Mouse (Mus musculus) stomach, postnatal 0 days (tissue): ENCODE results near the gene Lrwd1. TPM values are rescaled to one million over a fixed set of nuclear protein-coding genes. Genes with fewer than 3 reads are reported as not detected.
"Not testable (repeated sequence)": the region's sequence is repeated elsewhere in the genome, so short reads cannot be mapped to it uniquely, and the experiment has no call there.

Source experiments
- ATAC-seq: fragments of 200-750 bp; cut with Nextera tagmentation; 2 replicates; pipeline ENCODE4 v1.8.0; 2017; ENCODE audit not compliant: low FRiP score, low TSS enrichment
- DNase-seq: peaks from one replicate; pipeline ENCODE4 v3.0.0-alpha.2; 2016; ENCODE audit warnings: low spot score
- H3K27ac ChIP-seq: fragments of 300-500 bp; sonication (generic); replicated peaks from 2 replicates; pipeline ENCODE4 v1.5.1; 2014; ENCODE audit warnings: mild to moderate bottlenecking, control low read depth
- H3K27me3 ChIP-seq: fragments of 300-500 bp; sonication (generic); 2 replicates; pipeline ENCODE4 v1.6.1; 2014; ENCODE audit warnings: low read length; ENCODE audit not compliant: control insufficient read depth, insufficient read depth
- H3K36me3 ChIP-seq: fragments of 300-500 bp; sonication (generic); 2 replicates; pipeline ENCODE4 v1.6.1; 2014; ENCODE audit warnings: low read length, mixed read lengths; ENCODE audit not compliant: control insufficient read depth, insufficient read depth
- H3K4me1 ChIP-seq: fragments of 300-500 bp; sonication (generic); replicated peaks from 2 replicates; pipeline ENCODE4 v1.6.1; 2014; ENCODE audit warnings: antibody characterized with exemption; ENCODE audit not compliant: control insufficient read depth, insufficient read depth
- H3K4me2 ChIP-seq: fragments of 300-500 bp; sonication (generic); replicated peaks from 2 replicates; pipeline ENCODE4 v1.6.1; 2014; ENCODE audit warnings: low read depth, mild to moderate bottlenecking, control low read depth, moderate library complexity
- H3K4me3 ChIP-seq: fragments of 300-500 bp; sonication (generic); 2 replicates; pipeline ENCODE4 v1.5.1; 2014; ENCODE audit warnings: low read depth, low read length, control low read depth
- H3K9ac ChIP-seq: fragments of 300-500 bp; sonication (generic); 2 replicates; pipeline ENCODE4 v1.6.1; 2014; ENCODE audit warnings: mild to moderate bottlenecking, low read length, control low read depth, mixed read lengths
- H3K9me3 ChIP-seq: fragments of 300-500 bp; sonication (generic); 2 replicates; pipeline ENCODE4 v1.6.1; 2016; ENCODE audit warnings: low read length; ENCODE audit not compliant: control insufficient read depth
- CTCF ChIP-seq: IDR thresholded peaks from 2 replicates; pipeline ENCODE4 v1.5.1; 2016; ENCODE audit warnings: antibody characterized with exemption, low read depth, mild to moderate bottlenecking, moderate library complexity
- EP300 ChIP-seq: optimal IDR thresholded peaks from 2 replicates; pipeline ENCODE3; 2016; ENCODE audit warnings: antibody characterized with exemption
- WGBS: fragments of 180-500 bp; shearing (Covaris S2); extraction: QIAGEN DNeasy Blood & Tissue Kit; methylation state at CpG from one replicate; pipeline ENCODE4 v1.1.7; 2014; 5-methylcytosine and 5-hydroxymethylcytosine counted together
- polyA plus RNA-seq: library from polyadenylated mRNA; unstranded; fragments of >200 nt; fragmentation: Nextera tagmentation; extraction: Ambion mirVana; gene quantifications from 2 replicates; pipeline ENCODE4 v1.2.1, GENCODE M21; 2015

Gene Lrwd1
- polyA plus RNA-seq, 1 experiment from 2014 or later = 8.5 TPM

- TF ChIP-seq EP300 = no peak
- TF ChIP-seq CTCF = no peak
- H3K36me3 ChIP-seq = no peaks in the 10 kb centered on the region
- DNase-seq = peak; percentile 42
Measured at GRCm38 (mm10) chr5:136169626-136170511, 34.0 kb upstream of the Lrwd1 start.

GRCm38 (mm10) chr5:136168071-136168470 lies 32.2 kb upstream of the Lrwd1 start:
- H3K9me3 ChIP-seq = no peaks in the 10 kb centered on the region
- H3K4me1 ChIP-seq = peaks cover 2% of the 10 kb centered on the region; the same call in 1 of the 2 replicates
- no peak overlapping the region for H3K4me2 ChIP-seq
- H3K9ac ChIP-seq = no peak overlapping the region
- no peak overlapping the region for H3K27ac ChIP-seq
- ATAC-seq (no peak), DNase-seq (no peak)
- H3K27me3 ChIP-seq = no peaks in the 10 kb centered on the region
- 93% methylated on average over 3 of the region's 3 CpGs for WGBS
- no peak overlapping the region for H3K4me3 ChIP-seq
- H3K36me3 ChIP-seq = no peaks in the 10 kb centered on the region
- TF ChIP-seq CTCF = peak; percentile 49
- TF ChIP-seq EP300 = no peak

More at GRCm38 (mm10) chr5:136169626-136170511, 34.0 kb upstream of the Lrwd1 start:
- no peaks in the 10 kb centered on the region for H3K9me3 ChIP-seq
- H3K4me2 ChIP-seq = peak overlapping the region; percentile 87
- ATAC-seq = peak; percentile 6
- no peaks in the 10 kb centered on the region for H3K27me3 ChIP-seq
- peaks cover 2% of the 10 kb centered on the region; the same call in 1 of the 2 replicates for H3K4me1 ChIP-seq
- peak overlapping the region; percentile 64 for H3K9ac ChIP-seq
- peak overlapping the region; percentile 57 for H3K4me3 ChIP-seq
- 16% methylated on average over 13 of the region's 15 CpGs for WGBS
- peak overlapping the region; percentile 88 for H3K27ac ChIP-seq

- TF ChIP-seq EP300 (no peak), CTCF (no peak)
- DNase-seq (no peak), ATAC-seq (no peak)
- no peaks in the 10 kb centered on the region for H3K9me3 ChIP-seq
- no peaks in the 10 kb centered on the region for H3K27me3 ChIP-seq
- WGBS = 91% methylated on average over 4 of the region's 4 CpGs
- no peak overlapping the region for H3K27ac ChIP-seq
- no peak overlapping the region for H3K4me2 ChIP-seq
- no peak overlapping the region for H3K4me3 ChIP-seq
- H3K36me3 ChIP-seq = no peaks in the 10 kb centered on the region
- H3K4me1 ChIP-seq = peaks cover under 1% of the 10 kb centered on the region; the same call in 1 of the 2 replicates
- no peak overlapping the region for H3K9ac ChIP-seq
Measured at GRCm38 (mm10) chr5:136167296-136167695, 31.4 kb upstream of the Lrwd1 start.

- Histone ChIP-seq H3K4me1 (no peaks in the 10 kb centered on the region), H3K27ac (no peak overlapping the region), H3K27me3 (no peaks in the 10 kb centered on the region), H3K4me2 (no peak overlapping the region), H3K9ac (no peak overlapping the region), H3K9me3 (no peaks in the 10 kb centered on the region), H3K4me3 (no peak overlapping the region), H3K36me3 (no peaks in the 10 kb centered on the region)
- ATAC-seq = no peak
- 72% methylated on average over 8 of the region's 8 CpGs for WGBS
- no peak for TF ChIP-seq EP300
- no peak for TF ChIP-seq CTCF
- no peak for DNase-seq
Measured at GRCm38 (mm10) chr5:136165246-136165645, 29.4 kb upstream of the Lrwd1 start.

- H3K9me3 ChIP-seq = no peaks in the 10 kb centered on the region
- ATAC-seq (no peak; the same call in 1 of the 2 replicates), DNase-seq (no peak)
- no peaks in the 10 kb centered on the region for H3K27me3 ChIP-seq
- no peak for TF ChIP-seq EP300
- TF ChIP-seq CTCF = no peak
- H3K9ac ChIP-seq = no peak overlapping the region
- no peak overlapping the region for H3K27ac ChIP-seq
- no peaks in the 10 kb centered on the region for H3K36me3 ChIP-seq
- 80% methylated on average over 11 of the region's 11 CpGs for WGBS
- H3K4me3 ChIP-seq = no peak overlapping the region
- no peaks in the 10 kb centered on the region for H3K4me1 ChIP-seq
- H3K4me2 ChIP-seq = no peak overlapping the region
Measured at GRCm38 (mm10) chr5:136163807-136164474, 28.1 kb upstream of the Lrwd1 start.

GRCm38 (mm10) chr5:136160084-136160483 lies 24.2 kb upstream of the Lrwd1 start:
- H3K4me1 ChIP-seq, H3K9me3 ChIP-seq, H3K4me3 ChIP-seq, H3K4me2 ChIP-seq, H3K27me3 ChIP-seq, DNase-seq, H3K9ac ChIP-seq, H3K27ac ChIP-seq, H3K36me3 ChIP-seq, ATAC-seq: not testable (repeated sequence)
- 89% methylated on average over 11 of the region's 12 CpGs for WGBS
